Mouse (Mus musculus) neutrophil, adult 5-6 weeks (primary cell): ENCODE measurements around the gene Gm3618. TPM values are rescaled to one million over a fixed set of nuclear protein-coding genes. Genes with fewer than 3 reads are reported as not detected.
"Not testable (repeated sequence)": the region's sequence is repeated elsewhere in the genome, so short reads cannot be mapped to it uniquely, and the experiment has no call there.

Source experiments
- ATAC-seq: fragments of 151-379, 151-347 bp; 2 replicates; pipeline ENCODE4 v1.8.0; 2017; ENCODE audit warnings: mild to moderate bottlenecking, moderate TSS enrichment; ENCODE audit not compliant: insufficient number of reproducible peaks, poor library complexity, low FRiP score, severe bottlenecking; ENCODE audit errors: extremely low read depth
- total RNA-seq: library from RNA; stranded (forward); fragments of 200-1000 nt; gene quantifications from 2 replicates; pipeline ENCODE4 v1.2.3, GENCODE M21; 2017

Gm3618 gene
- total RNA-seq, result not detected in 2 replicates

DNA sequence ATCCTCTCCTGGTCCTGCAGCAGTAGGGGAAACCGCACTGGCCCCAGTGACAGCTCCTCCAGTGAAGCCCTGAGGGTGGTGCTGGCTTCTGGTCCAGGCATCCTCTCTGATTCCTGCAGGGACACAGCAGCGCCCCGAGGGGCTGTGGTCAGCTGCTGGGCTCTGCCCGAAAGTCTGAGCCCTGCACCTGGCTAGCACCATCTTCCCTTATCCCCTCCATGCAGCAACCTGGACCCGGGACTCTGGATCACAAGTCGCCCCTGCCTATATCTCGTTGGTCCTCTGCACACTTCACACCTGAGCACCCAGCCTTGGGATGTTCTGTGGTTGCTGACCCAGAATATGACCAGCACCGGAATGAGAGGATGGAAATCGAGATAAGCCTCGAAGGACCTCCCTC, at the start of gene Gm3618:
Gene Gm3618, minus strand, starts transcription at position 101 of the 400 bp plus-strand sequence.
- ATAC-seq, result not testable (repeated sequence)

DNA sequence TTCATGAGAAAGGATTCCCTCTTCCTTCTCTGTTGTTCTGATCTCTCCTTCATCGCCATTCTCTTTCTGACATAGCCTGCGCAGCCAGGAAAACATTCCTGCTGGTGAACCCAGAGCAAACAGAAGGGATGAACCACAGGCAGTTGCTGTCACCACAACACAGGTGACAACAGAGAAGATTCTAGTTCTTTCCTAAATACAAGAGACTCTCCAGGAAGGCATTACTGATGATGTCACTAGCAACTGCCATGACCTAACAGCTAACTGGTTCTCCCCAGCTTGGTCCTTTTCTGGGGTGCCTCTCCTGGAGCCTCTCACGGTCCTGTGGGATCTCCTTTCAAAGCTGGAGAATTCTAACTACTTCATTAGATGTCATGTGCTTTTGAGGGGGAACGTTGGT, 46.7 kb upstream of the Gm3618 start, which contains the start of gene Gm16440:
Gene Gm16440, minus strand, starts transcription at position 101 of the 400 bp plus-strand sequence.
- not testable (repeated sequence) for ATAC-seq

DNA sequence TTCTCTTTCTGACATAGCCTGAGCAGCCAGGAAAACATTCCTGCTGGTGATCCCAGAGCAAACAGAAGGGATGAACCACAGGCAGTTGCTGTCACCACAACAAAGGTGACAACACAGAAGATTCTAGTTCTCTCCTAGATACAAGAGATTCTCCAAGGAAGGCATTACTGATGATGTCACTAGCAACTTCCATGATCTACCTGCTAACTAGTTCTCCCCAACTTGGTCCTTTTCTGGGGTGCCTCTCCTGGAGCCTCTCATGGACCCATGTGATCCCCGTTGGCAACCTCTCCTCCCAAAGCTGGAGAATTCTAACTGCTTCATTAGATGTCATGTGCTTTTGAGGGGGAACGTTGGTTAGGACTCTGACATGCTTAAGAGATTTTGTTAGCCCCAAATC, 38.7 kb downstream of the Gm3618 start, which contains the start of gene Gm21103:
Gene Gm21103, minus strand, starts transcription at position 101 of the 400 bp plus-strand sequence.
- ATAC-seq, result not testable (repeated sequence)

DNA sequence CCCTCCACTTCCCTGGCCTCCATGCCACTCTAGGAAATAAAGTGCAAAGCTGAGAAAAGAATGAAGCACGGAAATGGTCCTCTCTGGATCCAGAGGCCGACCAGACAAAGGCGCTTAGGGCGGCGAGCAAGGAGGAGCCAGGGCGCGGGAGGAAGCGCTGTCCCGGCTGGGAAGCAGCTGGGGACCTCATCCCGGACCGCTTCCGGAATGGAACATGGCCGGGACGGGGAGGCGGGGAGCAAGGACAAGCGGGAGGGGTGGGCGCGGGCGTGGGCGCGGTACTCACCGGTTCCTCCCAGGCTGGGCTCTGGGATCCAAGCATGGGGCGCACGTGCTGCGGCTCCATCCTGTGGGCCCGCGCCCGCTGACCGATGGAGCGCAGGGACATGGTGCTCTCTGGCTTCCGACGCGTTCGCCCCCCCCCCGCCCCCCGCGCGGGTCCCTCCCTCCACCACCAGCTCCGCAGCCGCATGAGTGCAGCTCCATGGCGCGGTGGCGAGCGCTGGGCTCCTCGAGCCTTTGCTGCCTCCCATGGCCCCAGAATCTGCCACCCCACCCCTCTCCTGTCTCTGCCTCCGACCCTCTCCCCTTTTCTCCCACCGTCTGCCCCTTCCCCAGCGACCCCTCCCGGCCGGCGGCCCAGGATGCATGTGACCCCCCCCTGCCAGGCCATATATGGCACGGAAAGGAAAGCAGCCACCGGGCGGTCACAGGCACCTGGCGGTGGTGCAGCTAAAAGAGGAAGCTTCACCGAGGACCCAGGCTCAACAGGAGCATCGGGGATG, 56.4 kb downstream of the Gm3618 start, which contains the start of gene Gm3411:
Gene Gm3411, minus strand, starts transcription at position 320 of the 785 bp plus-strand sequence.
- not testable (repeated sequence) for ATAC-seq

Other genes with a start within 250 kb of the Gm3618 start
- 1.6 TPM in 1 of 2 replicates, not detected in the other for gene Gm8206, start 249.7 kb downstream of the Gm3618 start, total RNA-seq
- not detected in 2 replicates for gene Gm3468, start 235.0 kb downstream of the Gm3618 start, total RNA-seq
- gene Gm3476, start 217.9 kb downstream of the Gm3618 start, total RNA-seq, result not detected in 2 replicates
- not detected in 2 replicates for gene Gm21560, start 124.4 kb downstream of the Gm3618 start, total RNA-seq
- 0.25 TPM in 1 of 2 replicates, not detected in the other for gene Gm3411, start 56.4 kb downstream of the Gm3618 start, total RNA-seq
- gene Gm21103, start 38.8 kb downstream of the Gm3618 start, total RNA-seq, result not detected in 2 replicates
- gene Gm16440, start 46.6 kb upstream of the Gm3618 start, total RNA-seq, result not detected in 2 replicates
- not detected in 2 replicates for gene Gm3591, start 68.8 kb upstream of the Gm3618 start, total RNA-seq
- gene Gm3594, start 100.9 kb upstream of the Gm3618 start, total RNA-seq, result not detected in 2 replicates
- not detected in 2 replicates for gene Gm8356, start 193.6 kb upstream of the Gm3618 start, total RNA-seq
- gene Gm3629, start 246.9 kb upstream of the Gm3618 start, total RNA-seq, result not detected in 2 replicates